Mouse (Mus musculus) MEL (cell line): ENCODE results near the gene Zfp583. TPM values are rescaled to one million over a fixed set of nuclear protein-coding genes. Genes with fewer than 3 reads are reported as not detected.

ENCODE experiments used
- DNase-seq: peaks from one replicate; pipeline ENCODE4 v3.0.0; 2011; ENCODE audit warnings: low read depth, low spot score
- H3K27ac ChIP-seq: 2 replicates; pipeline ENCODE4 v1.5.1; 2012; ENCODE audit warnings: low read depth, mild to moderate bottlenecking, control low read depth, low read length, moderate library complexity; ENCODE audit not compliant: control insufficient read depth
- H3K27me3 ChIP-seq, 2 experiments: fragments of 150-350 bp in 1 of 2; sonication (generic) in 1 of 2; 2 replicates each; pipeline ENCODE4 v1.6.1; 2012; ENCODE audit warnings: low read length in 2 of 2, mild to moderate bottlenecking in 2 of 2, improper control_type of control experiment in 1 of 2, moderate library complexity in 1 of 2; ENCODE audit not compliant: insufficient read depth in 2 of 2, control insufficient read depth in 1 of 2
- H3K36me3 ChIP-seq, 2 experiments: 2 replicates each; pipeline ENCODE4 v1.6.1; 2012 to 2014; ENCODE audit warnings: low read length in 2 of 2, improper control_type of control experiment in 1 of 2, inconsistent platforms in 1 of 2, mild to moderate bottlenecking in 1 of 2; ENCODE audit not compliant: insufficient read depth in 2 of 2, control insufficient read depth in 1 of 2
- H3K4me1 ChIP-seq, 2 experiments: fragments of 150-350 bp in 1 of 2; sonication (generic) in 1 of 2; 2 replicates each; pipeline ENCODE4 v1.6.1; 2012; ENCODE audit warnings: low read length in 2 of 2, improper control_type of control experiment in 1 of 2, mild to moderate bottlenecking in 1 of 2; ENCODE audit not compliant: insufficient read depth in 2 of 2, control insufficient read depth in 1 of 2
- H3K4me3 ChIP-seq, 2 experiments: fragments of 150-350 bp in 1 of 2; sonication (generic) in 1 of 2; 2 replicates each; pipeline ENCODE4 v1.5.1; 2012; ENCODE audit warnings: low read depth in 2 of 2, low read length in 2 of 2, mild to moderate bottlenecking in 2 of 2, moderate library complexity in 2 of 2, control low read depth in 1 of 2, improper control_type of control experiment in 1 of 2; ENCODE audit not compliant: control insufficient read depth in 1 of 2, insufficient read depth in 1 of 2
- H3K79me2 ChIP-seq: 2 replicates; pipeline ENCODE4 v1.6.1; 2012; ENCODE audit warnings: mild to moderate bottlenecking, low read length, moderate library complexity; ENCODE audit not compliant: control insufficient read depth, poor library complexity, insufficient read depth
- H3K9ac ChIP-seq: 2 replicates; pipeline ENCODE4 v1.6.1; 2012; ENCODE audit warnings: low read depth, mild to moderate bottlenecking, control low read depth, low read length, moderate library complexity; ENCODE audit not compliant: control insufficient read depth, poor library complexity, severe bottlenecking
- H3K9me3 ChIP-seq: fragments of 150-350 bp; sonication (generic); replicated peaks from 2 replicates; pipeline ENCODE4 v1.6.1; 2012; ENCODE audit warnings: mild to moderate bottlenecking, low read length, improper control_type of control experiment, moderate library complexity; ENCODE audit not compliant: insufficient read depth
- BHLHE40 ChIP-seq: IDR thresholded peaks from 2 replicates; pipeline ENCODE4 v1.6.1; 2012; ENCODE audit warnings: low read depth, mild to moderate bottlenecking, inconsistent platforms, low read length, improper control_type of control experiment, borderline replicate concordance
- CHD1 ChIP-seq: IDR thresholded peaks from 2 replicates; pipeline ENCODE4 v1.6.1; 2012; ENCODE audit warnings: low read depth, mild to moderate bottlenecking, inconsistent platforms, low read length, improper control_type of control experiment
- CHD2 ChIP-seq: IDR thresholded peaks from 2 replicates; pipeline ENCODE4 v1.6.1; 2011; ENCODE audit warnings: low read length, improper control_type of control experiment
- CTCF ChIP-seq, 3 experiments: IDR thresholded peaks in 2 of 3; conservative IDR thresholded peaks in 1 of 3; 2 replicates each; pipeline ENCODE4 v1.5.1; 2011 to 2012; ENCODE audit warnings: low read length in 3 of 3, low read depth in 2 of 3, mild to moderate bottlenecking in 2 of 3, improper control_type of control experiment in 1 of 3, inconsistent platforms in 1 of 3, mixed read lengths in 1 of 3, moderate library complexity in 1 of 3; ENCODE audit not compliant: control insufficient read depth in 1 of 3, insufficient read depth in 1 of 3, poor library complexity in 1 of 3, severe bottlenecking in 1 of 3
- EP300 ChIP-seq, 2 experiments: IDR thresholded peaks; 2 replicates each; pipeline ENCODE4 v1.6.1; 2011; ENCODE audit warnings: improper control_type of control experiment in 2 of 2, low read length in 2 of 2, low read depth in 1 of 2, mild to moderate bottlenecking in 1 of 2
- ETS1 ChIP-seq: IDR thresholded peaks from 2 replicates; pipeline ENCODE4 v1.6.1; 2012; ENCODE audit warnings: low read depth, mild to moderate bottlenecking, inconsistent platforms, low read length, improper control_type of control experiment, moderate library complexity
- GABPA ChIP-seq: IDR thresholded peaks from 2 replicates; pipeline ENCODE4 v1.6.1; 2012; ENCODE audit warnings: low read depth, mild to moderate bottlenecking, inconsistent platforms, low read length, improper control_type of control experiment, moderate library complexity
- HCFC1 ChIP-seq: IDR thresholded peaks from 2 replicates; pipeline ENCODE4 v1.6.1; 2012; ENCODE audit warnings: low read depth, mild to moderate bottlenecking, inconsistent platforms, low read length, improper control_type of control experiment, moderate library complexity
- KAT2A ChIP-seq: conservative IDR thresholded peaks from 2 replicates; pipeline ENCODE4 v1.6.1; 2012; ENCODE audit warnings: low read depth, low read length, improper control_type of control experiment, inconsistent platforms
- MAFK ChIP-seq: IDR thresholded peaks from 2 replicates; pipeline ENCODE4 v1.6.1; 2011; ENCODE audit warnings: low read depth, mild to moderate bottlenecking, low read length, improper control_type of control experiment, borderline replicate concordance
- MAX ChIP-seq: IDR thresholded peaks from 2 replicates; pipeline ENCODE4 v1.6.1; 2011; ENCODE audit warnings: low read length, improper control_type of control experiment
- MAZ ChIP-seq: IDR thresholded peaks from 2 replicates; pipeline ENCODE4 v1.6.1; 2012; ENCODE audit warnings: low read depth, mild to moderate bottlenecking, inconsistent platforms, low read length, improper control_type of control experiment
- MEF2A ChIP-seq: IDR thresholded peaks from 2 replicates; pipeline ENCODE4 v1.6.1; 2014; ENCODE audit warnings: low read depth, mild to moderate bottlenecking, inconsistent platforms, low read length, improper control_type of control experiment; ENCODE audit not compliant: poor library complexity, insufficient replicate concordance, severe bottlenecking; ENCODE audit errors: extremely low read depth
- MXI1 ChIP-seq: IDR thresholded peaks from 2 replicates; pipeline ENCODE4 v1.6.1; 2011; ENCODE audit warnings: mild to moderate bottlenecking, low read depth, low read length, improper control_type of control experiment
- MYB ChIP-seq: IDR thresholded peaks from 2 replicates; pipeline ENCODE4 v1.6.1; 2011; ENCODE audit warnings: mild to moderate bottlenecking, low read depth, low read length, improper control_type of control experiment
- MYC ChIP-seq: IDR thresholded peaks from 2 replicates; pipeline ENCODE4 v1.6.1; 2011; ENCODE audit warnings: low read depth, mild to moderate bottlenecking, low read length, improper control_type of control experiment, moderate library complexity
- POLR2A ChIP-seq, 2 experiments: IDR thresholded peaks; 2 replicates each; pipeline ENCODE4 v1.6.1; 2011 to 2012; ENCODE audit warnings: low read length in 2 of 2, mild to moderate bottlenecking in 2 of 2, control low read depth in 1 of 2, improper control_type of control experiment in 1 of 2, low read depth in 1 of 2, moderate library complexity in 1 of 2; ENCODE audit not compliant: control insufficient read depth in 1 of 2, insufficient read depth in 1 of 2, poor library complexity in 1 of 2
- POLR2AphosphoS5 ChIP-seq: IDR thresholded peaks from 2 replicates; pipeline ENCODE4 v1.6.1; 2012; ENCODE audit warnings: low read depth, borderline replicate concordance, mild to moderate bottlenecking, inconsistent platforms, low read length, moderate library complexity, mixed read lengths
- RAD21 ChIP-seq: IDR thresholded peaks from 2 replicates; pipeline ENCODE4 v1.6.1; 2011; ENCODE audit warnings: mild to moderate bottlenecking, low read depth, low read length, improper control_type of control experiment
- RCOR1 ChIP-seq: IDR thresholded peaks from 2 replicates; pipeline ENCODE4 v1.6.1; 2012; ENCODE audit warnings: low read depth, mild to moderate bottlenecking, inconsistent platforms, low read length, improper control_type of control experiment
- SIN3A ChIP-seq: IDR thresholded peaks from 2 replicates; pipeline ENCODE4 v1.6.1; 2012; ENCODE audit warnings: low read length, improper control_type of control experiment, inconsistent platforms
- SMC3 ChIP-seq: IDR thresholded peaks from 2 replicates; pipeline ENCODE4 v1.6.1; 2011; ENCODE audit warnings: low read depth, low read length, improper control_type of control experiment
- TCF12 ChIP-seq: IDR thresholded peaks from 2 replicates; pipeline ENCODE4 v1.6.1; 2014; ENCODE audit warnings: low read depth, mild to moderate bottlenecking, inconsistent platforms, low read length, improper control_type of control experiment, moderate library complexity
- UBTF ChIP-seq: IDR thresholded peaks from 2 replicates; pipeline ENCODE4 v1.6.1; 2012; ENCODE audit warnings: low read depth, mild to moderate bottlenecking, inconsistent platforms, low read length, improper control_type of control experiment, moderate library complexity, borderline replicate concordance; ENCODE audit not compliant: insufficient read depth
- USF2 ChIP-seq, 2 experiments: IDR thresholded peaks; 2 replicates each; pipeline ENCODE4 v1.6.1; 2011 to 2012; ENCODE audit warnings: improper control_type of control experiment in 2 of 2, low read length in 2 of 2, borderline replicate concordance in 1 of 2, inconsistent platforms in 1 of 2, low read depth in 1 of 2, mild to moderate bottlenecking in 1 of 2; ENCODE audit not compliant: insufficient read depth in 1 of 2
- ZKSCAN1 ChIP-seq: IDR thresholded peaks from 2 replicates; pipeline ENCODE4 v1.6.1; 2012; ENCODE audit warnings: low read depth, mild to moderate bottlenecking, inconsistent platforms, low read length, improper control_type of control experiment, moderate library complexity
- ZMIZ1 ChIP-seq: IDR thresholded peaks from 2 replicates; pipeline ENCODE4 v1.6.1; 2012; ENCODE audit warnings: low read depth, mild to moderate bottlenecking, inconsistent platforms, low read length, improper control_type of control experiment, moderate library complexity
- ZNF384 ChIP-seq: IDR thresholded peaks from 2 replicates; pipeline ENCODE4 v1.6.1; 2012; ENCODE audit warnings: low read depth, mild to moderate bottlenecking, inconsistent platforms, low read length, improper control_type of control experiment
- polyA plus RNA-seq, 2 experiments: library from polyadenylated mRNA; stranded (reverse) in 1 of 2; unstranded in 1 of 2; fragments of >175 nt in 1 of 2; fragments of >200 nt in 1 of 2; gene quantifications; 2 replicates each; pipeline versions ENCODE4 v1.2.1 to v1.2.4; 2012; ENCODE audit warnings: low replicate concordance in 2 of 2, low read depth in 1 of 2; ENCODE audit not compliant: insufficient read length in 2 of 2, insufficient read depth in 1 of 2, missing spikeins in 1 of 2
- total RNA-seq: library from RNA; depleted of rRNA; stranded (reverse); fragments of 300-350 nt; gene quantifications from 2 replicates; pipeline ENCODE4 v1.2.3, GENCODE M21; 2012

Gene Zfp583
- total and polyA plus RNA-seq, 3 experiments: not detected

DNA sequence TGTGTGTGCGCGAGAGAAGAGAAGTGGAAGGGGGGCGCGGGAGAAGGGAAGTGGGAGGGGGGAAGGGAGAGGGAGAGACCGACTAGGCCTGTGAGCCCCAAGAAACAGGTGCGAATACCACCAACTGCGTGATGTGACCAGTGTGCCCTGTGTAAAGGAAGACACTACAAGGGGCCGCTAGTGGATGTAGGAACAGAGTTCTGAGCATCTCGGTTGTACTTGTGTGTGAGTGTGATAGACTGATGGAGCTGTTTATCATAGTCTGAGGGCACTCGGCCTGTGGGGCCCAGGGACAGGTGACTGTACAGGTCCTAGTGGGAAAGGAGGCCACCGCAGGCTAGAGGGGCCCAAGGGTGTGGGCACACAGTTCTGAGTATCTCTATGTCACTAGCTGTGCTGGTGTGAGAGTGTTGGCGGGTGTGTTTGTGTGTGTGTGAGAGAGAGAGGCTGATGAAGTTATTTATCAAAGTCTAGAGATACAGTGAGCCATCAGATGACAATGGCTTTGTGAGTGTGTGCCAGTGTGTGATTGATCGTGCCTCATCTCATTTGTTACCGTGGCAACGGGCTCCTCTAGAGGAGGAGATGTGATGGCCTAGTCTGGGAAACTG lies 44.1 kb downstream of the Zfp583 start:
- TF ChIP-seq USF2 (IDR thresholded peaks at IDR 0.05; ENCODE audit: borderline replicate concordance in 1 of 2, insufficient read depth in 1 of 2, low read depth in 1 of 2, low read length in 2 of 2) (no peak), BHLHE40 (no peak), MAZ (no peak), MYC (no peak)
- Histone ChIP-seq H3K4me1 (peaks cover 8 to 22% of the 10 kb centered on the region in 2 experiments), H3K9ac (peak overlapping the region; percentile 75), H3K36me3 (peaks cover 0 to 7% of the 10 kb centered on the region in 2 experiments; a peak in 2 of 4 replicates), H3K79me2 (peaks cover 6% of the 10 kb centered on the region), H3K27me3 (no peaks in the 10 kb centered on the region), H3K9me3 (no peaks in the 10 kb centered on the region), H3K27ac (peak overlapping the region; percentile 49; the same call in 1 of the 2 replicates), H3K4me3 (peak overlapping the region; percentile 87 to 93)
- DNase-seq: peak; percentile 55

DNA sequence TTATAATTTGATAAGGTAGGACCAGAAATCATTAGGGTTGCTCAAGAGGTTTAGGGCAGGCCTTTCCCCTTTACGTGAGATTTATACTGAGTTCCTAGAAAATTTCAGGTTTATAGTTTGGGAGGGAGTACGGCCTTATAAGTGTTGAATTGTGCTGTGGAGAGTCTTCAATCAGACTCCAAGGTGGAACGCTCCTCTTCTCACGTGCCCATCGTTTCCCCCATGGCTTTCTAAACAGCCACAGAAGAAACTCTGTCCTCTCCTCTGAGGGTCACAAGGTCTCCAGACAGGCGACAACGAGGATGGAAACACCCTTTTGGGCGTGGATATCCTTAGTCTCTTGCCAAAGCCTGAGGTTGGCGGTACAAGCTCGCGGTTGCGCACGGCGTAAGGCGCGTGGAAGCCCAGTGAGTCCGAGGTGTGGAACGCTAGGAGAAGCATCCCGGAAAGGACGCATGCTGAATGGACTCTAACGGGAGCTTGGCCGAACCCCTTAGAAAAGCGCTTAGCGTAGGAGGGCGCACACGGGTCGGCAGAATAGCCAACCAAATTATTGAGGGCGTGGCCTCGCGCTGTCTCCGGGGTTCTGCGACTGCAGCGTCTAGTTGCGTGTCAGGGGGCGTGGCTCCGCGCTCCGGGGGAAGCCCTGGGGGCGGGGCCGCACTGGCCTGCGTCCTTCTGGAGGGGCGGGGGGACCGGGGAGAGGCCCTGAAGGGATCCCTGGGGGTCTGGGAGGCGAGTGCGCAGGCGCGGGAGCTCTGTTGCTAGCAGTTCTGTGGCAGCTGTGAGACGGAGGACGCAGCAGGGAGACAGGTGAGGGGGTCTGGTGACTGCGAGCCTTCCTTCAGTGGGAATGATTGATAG lies 45.0 kb downstream of the Zfp583 start, which contains the start of gene Zfp667:
Gene Zfp667 (plus strand): TSS at position 738 of the 864 bp plus-strand sequence.
- Histone ChIP-seq H3K27me3 (no peaks in the 10 kb centered on the region), H3K9ac (peak within 1 kb of the TSS; percentile 86), H3K79me2 (peaks cover 6% of the 10 kb centered on the region), H3K27ac (peak within 1 kb of the TSS; percentile 93), H3K4me3 (peak within 1 kb of the TSS; percentile 88 to 93), H3K36me3 (peaks cover 0 to 7% of the 10 kb centered on the region in 2 experiments; a peak in 2 of 4 replicates), H3K9me3 (no peaks in the 10 kb centered on the region), H3K4me1 (peaks cover 8 to 22% of the 10 kb centered on the region in 2 experiments)
- DNase-seq: peak; percentile 98
- TF ChIP-seq SIN3A (peak; percentile 58; the same call in 1 of the 2 replicates), CTCF (IDR thresholded peaks at IDR 0.05 in 2 of 3, conservative IDR thresholded peaks at IDR 0.05 in 1 of 3; ENCODE audit: control insufficient read depth in 1 of 3, insufficient read depth in 1 of 3, low read depth in 2 of 3, low read length in 3 of 3, poor library complexity in 1 of 3, severe bottlenecking in 1 of 3) (no peak), ETS1 (peak; percentile 49), EP300 (IDR thresholded peaks at IDR 0.05; ENCODE audit: low read depth in 1 of 2, low read length in 2 of 2) (no peak), MYB (no peak), KAT2A (no peak), GABPA (no peak), MAFK (no peak), MXI1 (peak; percentile 66), UBTF (no peak), TCF12 (peak; percentile 25), ZMIZ1 (peak; percentile 51; the same call in 1 of the 2 replicates), CHD1 (no peak), ZNF384 (no peak), POLR2A (IDR thresholded peaks at IDR 0.05; ENCODE audit: control insufficient read depth in 1 of 2, insufficient read depth in 1 of 2, low read depth in 1 of 2, low read length in 2 of 2, poor library complexity in 1 of 2) (peak in 1 of 2 experiments; percentile 83; a peak in 2 of 4 replicates), RAD21 (no peak), CHD2 (no peak), ZKSCAN1 (no peak), USF2 (IDR thresholded peaks at IDR 0.05; ENCODE audit: borderline replicate concordance in 1 of 2, insufficient read depth in 1 of 2, low read depth in 1 of 2, low read length in 2 of 2) (no peak), MAX (peak; percentile 50; the same call in 1 of the 2 replicates), SMC3 (no peak), POLR2AphosphoS5 (no peak), MEF2A (no peak), HCFC1 (peak; percentile 67), RCOR1 (no peak), MYC (no peak)
